Mouse (Mus musculus) midbrain, embryonic 13.5 days (tissue): ENCODE results near the gene Cby1. TPM values are rescaled to one million over a fixed set of nuclear protein-coding genes. Genes with fewer than 3 reads are reported as not detected.

Experiments used
- polyA plus RNA-seq: library from polyadenylated mRNA; unstranded; fragments of >200 nt; fragmentation: Nextera tagmentation; extraction: Ambion mirVana; gene quantifications from 2 replicates; pipeline ENCODE4 v1.2.1, GENCODE M21; 2015

The Cby1 gene
- polyA plus RNA-seq, 1 experiment from 2014 or later, result 94.9 TPM

Other genes starting within 250 kb of the Cby1 start
- gene Csnk1e, start 203.6 kb upstream of the Cby1 start, polyA plus RNA-seq, result 233 and 269 TPM in 2 replicates
- gene Kcnj4, start 154.0 kb upstream of the Cby1 start, polyA plus RNA-seq, result not detected in 2 replicates
- 6.0 and 8.3 TPM in 2 replicates for gene Kdelr3, start 142.8 kb upstream of the Cby1 start, polyA plus RNA-seq
- 66.4 and 71.4 TPM in 2 replicates for gene Ddx17, start 112.5 kb upstream of the Cby1 start, polyA plus RNA-seq
- 0.75 and 1.0 TPM in 2 replicates for gene Dmc1, start 54.1 kb upstream of the Cby1 start, polyA plus RNA-seq
- gene Fam227a, start 243 bp upstream of the Cby1 start, polyA plus RNA-seq, result 6.8 and 6.9 TPM in 2 replicates
- gene Tomm22, start 11.7 kb downstream of the Cby1 start, polyA plus RNA-seq, result 254 and 260 TPM in 2 replicates
- gene Josd1, start 28.7 kb downstream of the Cby1 start, polyA plus RNA-seq, result 18.4 and 20.6 TPM in 2 replicates
- 42.6 and 49.1 TPM in 2 replicates for gene Gtpbp1, start 31.6 kb downstream of the Cby1 start, polyA plus RNA-seq
- gene Sun2, start 83.3 kb downstream of the Cby1 start, polyA plus RNA-seq, result 8.4 and 8.5 TPM in 2 replicates
- gene Dnal4, start 118.7 kb downstream of the Cby1 start, polyA plus RNA-seq, result 84.8 and 91.6 TPM in 2 replicates
- gene Nptxr, start 145.6 kb downstream of the Cby1 start, polyA plus RNA-seq, result 18.1 and 18.6 TPM in 2 replicates
- 0.58 and 1.2 TPM in 2 replicates for gene Npcd, start 175.0 kb downstream of the Cby1 start, polyA plus RNA-seq
- gene Cbx6, start 175.5 kb downstream of the Cby1 start, polyA plus RNA-seq, result 53.9 and 61.4 TPM in 2 replicates
- 3.1 and 3.8 TPM in 2 replicates for gene Apobec3, start 232.5 kb downstream of the Cby1 start, polyA plus RNA-seq